Mouse (Mus musculus): ENCODE measurements around the gene Prkar1a. TPM values are rescaled to one million over a fixed set of nuclear protein-coding genes. Genes with fewer than 3 reads are reported as not detected.

The Prkar1a gene
- total and polyA plus RNA-seq, 2 experiments from 2014 or later: 294 to 468 TPM

DNA sequence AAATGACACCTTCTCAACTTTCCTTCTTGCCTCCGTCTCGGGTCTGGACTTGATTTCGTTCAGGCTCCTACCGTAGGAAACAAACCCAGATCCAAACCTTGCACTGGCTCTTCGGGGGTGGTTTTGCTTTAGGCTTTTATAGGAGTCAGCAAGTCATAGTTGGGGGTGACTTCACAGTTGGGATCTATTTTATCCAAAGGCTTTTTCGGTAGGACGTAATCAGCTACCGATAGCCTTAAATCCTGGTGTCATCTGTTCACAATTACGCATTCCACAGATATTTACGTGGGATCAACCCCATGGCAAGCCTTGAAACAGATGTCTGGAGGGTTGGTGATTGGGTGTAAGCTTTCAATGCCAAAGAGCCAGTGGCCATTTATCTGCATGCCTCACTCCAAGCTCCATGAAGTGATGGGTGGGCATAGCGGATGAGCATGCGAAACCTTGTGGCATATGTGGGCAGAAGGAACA is 66.1 kb downstream of the Prkar1a start:
- H3K9ac ChIP-seq: no peak overlapping the region
- no peak overlapping the region for H3K4me3 ChIP-seq (ENCODE audit: low read depth, low read length)
- ATAC-seq: no peak
- 88% methylated on average over 12 of the region's 12 CpGs for WGBS
- H3K9me3 ChIP-seq (ENCODE audit: low read length): no peaks in the 10 kb centered on the region
- H3K4me1 ChIP-seq (ENCODE audit: insufficient read depth): peaks cover 6% of the 10 kb centered on the region; the same call in 1 of the 2 replicates
- no peak for DNase-seq
- H3K27me3 ChIP-seq (ENCODE audit: insufficient read depth, low read length): no peaks in the 10 kb centered on the region
- TF ChIP-seq CTCF (IDR thresholded peaks at IDR 0.05; ENCODE audit: low read depth): no peak
- H3K27ac ChIP-seq (ENCODE audit: low read depth, low read length): no peak overlapping the region
- no peaks in the 10 kb centered on the region for H3K36me3 ChIP-seq (ENCODE audit: insufficient read depth)
- no peak overlapping the region for H3K4me2 ChIP-seq (ENCODE audit: low read depth)

- H3K27ac ChIP-seq (ENCODE audit: low read depth, low read length): no peak overlapping the region; the same call in 1 of the 2 replicates
- H3K4me3 ChIP-seq (ENCODE audit: low read depth, low read length): no peak overlapping the region
- no peaks in the 10 kb centered on the region for H3K9me3 ChIP-seq (ENCODE audit: low read length)
- H3K27me3 ChIP-seq (ENCODE audit: insufficient read depth, low read length): no peaks in the 10 kb centered on the region; the same call in 1 of the 2 replicates
- H3K36me3 ChIP-seq (ENCODE audit: insufficient read depth): no peaks in the 10 kb centered on the region
- H3K9ac ChIP-seq: no peak overlapping the region
- DNase-seq (no peak), ATAC-seq (no peak)
- 77% methylated on average over 7 of the region's 7 CpGs for WGBS
- H3K4me2 ChIP-seq (ENCODE audit: low read depth): no peak overlapping the region
- TF ChIP-seq CTCF (IDR thresholded peaks at IDR 0.05; ENCODE audit: low read depth): no peak
- peaks cover 11% of the 10 kb centered on the region; the same call in 1 of the 2 replicates for H3K4me1 ChIP-seq (ENCODE audit: insufficient read depth)
These were observed 67.8 kb downstream of the Prkar1a start for GRCm38 (mm10) chr11:109716981-109717380.

GRCm38 (mm10) chr11:109717448-109717847 is 68.2 kb downstream of the Prkar1a start:
- peak; percentile 57 for DNase-seq
- Histone ChIP-seq H3K4me2 (ENCODE audit: low read depth) (no peak overlapping the region), H3K27ac (ENCODE audit: low read depth, low read length) (no peak overlapping the region; the same call in 1 of the 2 replicates), H3K4me1 (ENCODE audit: insufficient read depth) (peaks cover 13% of the 10 kb centered on the region; the same call in 1 of the 2 replicates), H3K9me3 (ENCODE audit: low read length) (no peaks in the 10 kb centered on the region), H3K27me3 (ENCODE audit: insufficient read depth, low read length) (no peaks in the 10 kb centered on the region; the same call in 1 of the 2 replicates), H3K9ac (no peak overlapping the region), H3K4me3 (ENCODE audit: low read depth, low read length) (no peak overlapping the region), H3K36me3 (ENCODE audit: insufficient read depth) (no peaks in the 10 kb centered on the region)
- 56% methylated on average over 5 of the region's 5 CpGs for WGBS
- ATAC-seq: no peak
- no peak for TF ChIP-seq CTCF (IDR thresholded peaks at IDR 0.05; ENCODE audit: low read depth)

GRCm38 (mm10) chr11:109717966-109718895 is 69.0 kb downstream of the Prkar1a start:
- Histone ChIP-seq H3K27me3 (ENCODE audit: insufficient read depth, low read length) (no peaks in the 10 kb centered on the region; the same call in 1 of the 2 replicates), H3K9ac (no peak overlapping the region), H3K36me3 (ENCODE audit: insufficient read depth) (no peaks in the 10 kb centered on the region), H3K4me3 (ENCODE audit: low read depth, low read length) (no peak overlapping the region), H3K27ac (ENCODE audit: low read depth, low read length) (no peak overlapping the region), H3K9me3 (ENCODE audit: low read length) (no peaks in the 10 kb centered on the region), H3K4me1 (ENCODE audit: insufficient read depth) (peaks cover 13% of the 10 kb centered on the region; the same call in 1 of the 2 replicates), H3K4me2 (ENCODE audit: low read depth) (no peak overlapping the region)
- 53% methylated on average over 15 of the region's 15 CpGs for WGBS
- TF ChIP-seq CTCF (IDR thresholded peaks at IDR 0.05; ENCODE audit: low read depth): no peak
- ATAC-seq: peak; percentile 16; the same call in 1 of the 2 replicates
- peak; percentile 22 for DNase-seq

Other genes with a start within 250 kb of the Prkar1a start
- gene 9930022D16Rik, start 235.5 kb upstream of the Prkar1a start, total RNA-seq (2014; rRNA removed): not detected in 2 replicates
- not detected in 2 replicates for gene 9930022D16Rik, start 235.5 kb upstream of the Prkar1a start, polyA plus RNA-seq (2015; fragmentation: Nextera tagmentation; extraction: Ambion mirVana)
- 200 and 213 TPM in 2 replicates for gene Amz2, start 223.5 kb upstream of the Prkar1a start, total RNA-seq (2014; rRNA removed)
- gene Amz2, start 223.5 kb upstream of the Prkar1a start, polyA plus RNA-seq (2015; fragmentation: Nextera tagmentation; extraction: Ambion mirVana): 45.5 and 46.2 TPM in 2 replicates
- gene Arsg, start 176.0 kb upstream of the Prkar1a start, total RNA-seq (2014; rRNA removed): 5.3 and 6.5 TPM in 2 replicates
- gene Arsg, start 176.0 kb upstream of the Prkar1a start, polyA plus RNA-seq (2015; fragmentation: Nextera tagmentation; extraction: Ambion mirVana): 6.9 and 7.8 TPM in 2 replicates
- 6.8 and 9.8 TPM in 2 replicates for gene Slc16a6, start 175.8 kb upstream of the Prkar1a start, total RNA-seq (2014; rRNA removed)
- 5.4 and 6.9 TPM in 2 replicates for gene Slc16a6, start 175.8 kb upstream of the Prkar1a start, polyA plus RNA-seq (2015; fragmentation: Nextera tagmentation; extraction: Ambion mirVana)
- 10.8 and 10.9 TPM in 2 replicates for gene Wipi1, start 37.4 kb upstream of the Prkar1a start, total RNA-seq (2014; rRNA removed)
- gene Wipi1, start 37.4 kb upstream of the Prkar1a start, polyA plus RNA-seq (2015; fragmentation: Nextera tagmentation; extraction: Ambion mirVana): 11.8 and 16.5 TPM in 2 replicates
- 2.8 and 4.3 TPM in 2 replicates for gene Fam20a, start 72.9 kb downstream of the Prkar1a start, total RNA-seq (2014; rRNA removed)
- gene Fam20a, start 72.9 kb downstream of the Prkar1a start, polyA plus RNA-seq (2015; fragmentation: Nextera tagmentation; extraction: Ambion mirVana): 4.0 and 4.6 TPM in 2 replicates
- not detected in 2 replicates for gene 1700012B07Rik, start 178.6 kb downstream of the Prkar1a start, total RNA-seq (2014; rRNA removed)
- not detected in 2 replicates for gene 1700012B07Rik, start 178.6 kb downstream of the Prkar1a start, polyA plus RNA-seq (2015; fragmentation: Nextera tagmentation; extraction: Ambion mirVana)